Mouse (Mus musculus) intestine, embryonic 16.5 days (tissue): ENCODE measurements at regions not wholly inside any gene's neighbourhood (a gene's known extent, or its start where the extent isn't known, plus 50 kb on each side); places are given as distances from the start of the nearest gene placed in this dataset.

Experiments used
- ATAC-seq: fragments of 200-750 bp; cut with Nextera tagmentation; 2 replicates; pipeline ENCODE4 v1.8.0; 2017; ENCODE audit warnings: moderate TSS enrichment, moderate library complexity
- H3K27ac ChIP-seq: fragments of 300-500 bp; sonication (generic); 2 replicates; pipeline ENCODE4 v1.5.1; 2014; ENCODE audit warnings: mild to moderate bottlenecking, low read length
- H3K27me3 ChIP-seq: fragments of 300-500 bp; sonication (generic); replicated peaks from 2 replicates; pipeline ENCODE4 v1.6.1; 2014; ENCODE audit warnings: low read length, control low read depth, mixed read lengths; ENCODE audit not compliant: control insufficient read depth, insufficient read depth
- H3K36me3 ChIP-seq: fragments of 300-500 bp; sonication (generic); 2 replicates; pipeline ENCODE4 v1.6.1; 2014; ENCODE audit warnings: low read length, control low read depth; ENCODE audit not compliant: control insufficient read depth, insufficient read depth
- H3K4me1 ChIP-seq: fragments of 300-500 bp; sonication (generic); 2 replicates; pipeline ENCODE4 v1.6.1; 2014; ENCODE audit warnings: low read length, control low read depth, mixed read lengths; ENCODE audit not compliant: control insufficient read depth, insufficient read depth
- H3K4me2 ChIP-seq: fragments of 300-500 bp; sonication (generic); 2 replicates; pipeline ENCODE4 v1.6.1; 2014; ENCODE audit warnings: low read depth, low read length, control low read depth
- H3K4me3 ChIP-seq: fragments of 300-500 bp; sonication (generic); 2 replicates; pipeline ENCODE4 v1.5.1; 2014; ENCODE audit warnings: mild to moderate bottlenecking, low read length
- H3K9ac ChIP-seq: fragments of 300-500 bp; sonication (generic); 2 replicates; pipeline ENCODE4 v1.6.1; 2014; ENCODE audit warnings: low read depth, low read length
- H3K9me3 ChIP-seq: fragments of 300-500 bp; sonication (generic); 2 replicates; pipeline ENCODE4 v1.6.1; 2016; ENCODE audit warnings: low read length, control low read depth; ENCODE audit not compliant: control insufficient read depth
- WGBS: fragments of 180-500 bp; shearing (Covaris S2); extraction: QIAGEN DNeasy Blood & Tissue Kit; methylation state at CpG from one replicate; pipeline ENCODE4 v1.1.7; 2014; 5-methylcytosine and 5-hydroxymethylcytosine counted together

GRCm38 (mm10) chr1:194519509-194520220 is 98.4 kb upstream of the Plxna2 start:
- H3K9ac ChIP-seq, result no peak overlapping the region
- 82% methylated on average over 6 of the region's 6 CpGs for WGBS
- no peak overlapping the region for H3K4me3 ChIP-seq
- H3K9me3 ChIP-seq, result no peaks in the 10 kb centered on the region
- H3K27me3 ChIP-seq, result no peaks in the 10 kb centered on the region
- no peak overlapping the region for H3K4me2 ChIP-seq
- H3K27ac ChIP-seq, result no peak overlapping the region
- H3K4me1 ChIP-seq, result no peaks in the 10 kb centered on the region
- no peak for ATAC-seq
- no peaks in the 10 kb centered on the region for H3K36me3 ChIP-seq

- no peaks in the 10 kb centered on the region for H3K4me1 ChIP-seq
- H3K36me3 ChIP-seq, result no peaks in the 10 kb centered on the region
- no peak for ATAC-seq
- no peak overlapping the region for H3K4me2 ChIP-seq
- no peak overlapping the region for H3K4me3 ChIP-seq
- no peaks in the 10 kb centered on the region for H3K27me3 ChIP-seq
- H3K9ac ChIP-seq, result no peak overlapping the region
- H3K27ac ChIP-seq, result no peak overlapping the region
- WGBS, result 81% methylated on average over 1 of the region's 1 CpGs
- H3K9me3 ChIP-seq, result no peaks in the 10 kb centered on the region
Measured at GRCm38 (mm10) chr1:194516136-194516535, 101.9 kb upstream of the Plxna2 start.

GRCm38 (mm10) chr1:194508314-194508713 is 109.7 kb upstream of the Plxna2 start:
- H3K4me1 ChIP-seq, result no peaks in the 10 kb centered on the region
- no peaks in the 10 kb centered on the region for H3K27me3 ChIP-seq
- H3K4me2 ChIP-seq, result no peak overlapping the region
- no peak overlapping the region for H3K27ac ChIP-seq
- H3K4me3 ChIP-seq, result no peak overlapping the region
- WGBS, result 75% methylated on average over 1 of the region's 1 CpGs
- no peaks in the 10 kb centered on the region for H3K36me3 ChIP-seq
- H3K9me3 ChIP-seq, result no peaks in the 10 kb centered on the region
- ATAC-seq, result no peak
- no peak overlapping the region for H3K9ac ChIP-seq

GRCm38 (mm10) chr1:194505826-194506225 is 112.2 kb upstream of the Plxna2 start:
- Histone ChIP-seq H3K9me3 (no peaks in the 10 kb centered on the region), H3K27me3 (no peaks in the 10 kb centered on the region), H3K9ac (no peak overlapping the region), H3K27ac (no peak overlapping the region), H3K36me3 (no peaks in the 10 kb centered on the region), H3K4me2 (no peak overlapping the region), H3K4me1 (no peaks in the 10 kb centered on the region), H3K4me3 (no peak overlapping the region)
- WGBS, result 39% methylated on average over 3 of the region's 3 CpGs
- ATAC-seq, result no peak

GRCm38 (mm10) chr1:194504207-194504606 is 113.8 kb upstream of the Plxna2 start:
- H3K4me3 ChIP-seq, result no peak overlapping the region
- ATAC-seq, result no peak
- H3K4me2 ChIP-seq, result no peak overlapping the region
- H3K4me1 ChIP-seq, result no peaks in the 10 kb centered on the region
- H3K36me3 ChIP-seq, result no peaks in the 10 kb centered on the region
- no peaks in the 10 kb centered on the region for H3K27me3 ChIP-seq
- H3K27ac ChIP-seq, result no peak overlapping the region
- H3K9ac ChIP-seq, result no peak overlapping the region
- no peaks in the 10 kb centered on the region for H3K9me3 ChIP-seq

- Histone ChIP-seq H3K4me3 (no peak overlapping the region), H3K36me3 (no peaks in the 10 kb centered on the region), H3K4me2 (no peak overlapping the region), H3K27me3 (no peaks in the 10 kb centered on the region), H3K9ac (no peak overlapping the region), H3K9me3 (no peaks in the 10 kb centered on the region), H3K4me1 (no peaks in the 10 kb centered on the region), H3K27ac (no peak overlapping the region)
- 60% methylated on average over 3 of the region's 3 CpGs for WGBS
- ATAC-seq, result no peak
Measured at GRCm38 (mm10) chr1:194503517-194503916, 114.5 kb upstream of the Plxna2 start.

- no peaks in the 10 kb centered on the region for H3K36me3 ChIP-seq
- H3K27ac ChIP-seq, result no peak overlapping the region
- no peak overlapping the region for H3K4me2 ChIP-seq
- H3K4me1 ChIP-seq, result no peaks in the 10 kb centered on the region
- ATAC-seq, result no peak
- H3K9ac ChIP-seq, result no peak overlapping the region
- H3K27me3 ChIP-seq, result no peaks in the 10 kb centered on the region
- 53% methylated on average over 2 of the region's 2 CpGs for WGBS
- no peak overlapping the region for H3K4me3 ChIP-seq
- H3K9me3 ChIP-seq, result no peaks in the 10 kb centered on the region
Measured at GRCm38 (mm10) chr1:194496424-194496823, 121.6 kb upstream of the Plxna2 start.

GRCm38 (mm10) chr1:194491111-194491510 is 126.9 kb upstream of the Plxna2 start:
- H3K27me3 ChIP-seq, result no peaks in the 10 kb centered on the region
- no peaks in the 10 kb centered on the region for H3K4me1 ChIP-seq
- no peak overlapping the region for H3K4me2 ChIP-seq
- no peak for ATAC-seq
- H3K9me3 ChIP-seq, result no peaks in the 10 kb centered on the region
- no peak overlapping the region for H3K27ac ChIP-seq
- no peak overlapping the region for H3K4me3 ChIP-seq
- H3K9ac ChIP-seq, result no peak overlapping the region
- H3K36me3 ChIP-seq, result no peaks in the 10 kb centered on the region

- no peaks in the 10 kb centered on the region for H3K4me1 ChIP-seq
- H3K4me3 ChIP-seq, result no peak overlapping the region
- no peak overlapping the region for H3K27ac ChIP-seq
- no peaks in the 10 kb centered on the region for H3K36me3 ChIP-seq
- H3K9ac ChIP-seq, result no peak overlapping the region
- no peak overlapping the region for H3K4me2 ChIP-seq
- no peak for ATAC-seq
- no peaks in the 10 kb centered on the region for H3K27me3 ChIP-seq
- no peaks in the 10 kb centered on the region for H3K9me3 ChIP-seq
Measured at GRCm38 (mm10) chr1:194488126-194488525, 129.9 kb upstream of the Plxna2 start.

GRCm38 (mm10) chr1:194482717-194483059 is 135.3 kb upstream of the Plxna2 start:
- no peaks in the 10 kb centered on the region for H3K4me1 ChIP-seq
- no peak for ATAC-seq

More at GRCm38 (mm10) chr1:194482717-194483059, 135.3 kb upstream of the Plxna2 start:
- no peak overlapping the region for H3K27ac ChIP-seq
- H3K4me2 ChIP-seq, result no peak overlapping the region
- no peak overlapping the region for H3K9ac ChIP-seq
- H3K36me3 ChIP-seq, result no peaks in the 10 kb centered on the region
- H3K4me3 ChIP-seq, result no peak overlapping the region
- H3K9me3 ChIP-seq, result no peaks in the 10 kb centered on the region
- no peaks in the 10 kb centered on the region for H3K27me3 ChIP-seq
